Mouse (Mus musculus) ES-Bruce4 (cell line): ENCODE data around the gene Mycl.

Experiments used
- CTCF ChIP-seq: IDR thresholded peaks from one replicate; pipeline ENCODE4 v1.8.1; 2011; ENCODE audit warnings: low read depth, low read length
- EP300 ChIP-seq: IDR thresholded peaks from 2 replicates; pipeline ENCODE4 v1.6.1; 2011; ENCODE audit warnings: low read depth, low read length; ENCODE audit not compliant: insufficient read depth
- POLR2A ChIP-seq: IDR thresholded peaks from one replicate; pipeline ENCODE4 v1.8.1; 2011; ENCODE audit warnings: low read length; ENCODE audit not compliant: insufficient read depth

DNA sequence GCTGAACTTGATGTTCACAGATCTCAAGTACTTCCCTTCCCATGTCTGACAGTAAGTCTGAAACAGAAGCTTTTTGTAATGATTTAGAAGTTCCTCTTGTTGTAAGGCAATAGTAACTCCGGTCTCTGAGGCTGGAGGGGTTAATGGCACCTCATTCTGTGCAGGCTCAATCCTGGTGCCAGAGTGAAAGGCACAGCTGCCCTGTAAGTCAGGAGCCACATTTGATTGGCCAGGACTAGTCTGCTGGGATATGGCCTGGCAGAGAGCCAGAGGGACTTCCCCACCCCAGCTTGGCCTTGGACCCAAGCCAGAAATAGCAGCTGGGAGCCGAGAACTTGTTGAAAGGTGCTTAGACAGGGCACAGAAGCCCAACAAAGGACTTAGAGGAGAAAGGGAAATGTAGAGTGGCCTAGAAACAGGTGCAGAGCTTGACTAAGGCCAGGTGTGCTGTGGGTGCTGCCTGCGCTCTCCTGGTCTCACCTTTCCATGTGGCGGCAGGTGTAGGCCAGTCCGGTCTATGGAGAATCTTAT lies 55.3 kb downstream of the Mycl start:
- TF ChIP-seq CTCF = no peak
- TF ChIP-seq POLR2A = no peak
- TF ChIP-seq EP300 = no peak
